Mouse (Mus musculus) heart, adult 11 months (tissue): ENCODE results near the gene Wfikkn1.

Experiments used
- DNase-seq: peaks from one replicate; pipeline ENCODE4 v3.0.0; 2022

The Wfikkn1 gene

DNA sequence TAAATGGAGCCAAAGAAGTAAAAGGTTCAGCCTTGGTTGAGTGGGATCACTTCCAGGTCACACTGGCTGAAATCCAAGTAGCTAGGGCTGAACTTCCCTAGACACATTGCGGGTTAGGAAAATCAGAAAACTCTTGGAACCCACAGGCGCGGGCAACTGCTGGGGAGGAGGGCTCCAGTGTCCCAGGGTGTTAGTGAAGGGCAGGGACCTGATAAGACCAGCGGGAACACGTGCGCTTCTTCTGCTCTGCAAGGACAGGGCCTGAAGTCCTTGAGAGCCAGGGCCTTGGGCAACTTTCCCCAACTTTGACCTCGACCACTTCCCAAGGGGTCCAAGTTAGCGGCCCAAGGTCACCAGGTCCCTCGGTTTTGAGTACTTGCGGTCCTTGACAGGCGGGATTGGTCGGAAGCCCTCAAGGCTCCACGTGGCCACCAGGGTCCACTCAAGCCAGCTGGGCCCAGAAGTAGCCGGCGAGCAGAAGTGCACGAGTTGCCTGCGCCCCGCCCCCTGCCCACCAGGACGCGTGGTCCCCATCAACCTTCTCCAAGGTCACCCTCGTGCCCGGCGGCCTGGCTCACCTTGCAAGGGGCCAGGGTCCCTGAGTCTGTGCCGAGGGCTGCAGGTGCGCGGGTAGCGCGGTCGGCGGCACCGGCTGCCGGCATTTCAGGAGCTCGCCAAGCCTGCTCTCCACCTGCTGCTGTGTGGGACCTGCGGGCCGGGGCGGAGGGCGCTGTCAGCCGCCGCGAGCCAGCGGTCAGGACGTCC, 12.6 kb downstream of the Wfikkn1 start:
- peak; percentile 98 for DNase-seq

DNA sequence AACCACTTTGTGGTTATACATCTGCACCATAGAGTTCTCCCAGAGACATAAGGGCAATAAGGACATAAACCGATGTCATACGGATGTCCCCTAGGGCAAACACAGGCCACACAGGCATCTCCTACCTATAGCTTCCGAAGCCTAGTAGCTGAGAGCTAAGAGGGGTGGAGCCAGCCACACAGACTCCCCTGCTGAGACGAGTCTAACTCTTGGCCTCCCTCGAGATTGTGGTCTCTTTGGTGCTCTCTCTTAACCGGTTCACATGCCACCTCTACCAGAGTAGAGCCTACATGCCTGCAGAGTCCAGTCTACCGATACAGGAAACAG, 13.2 kb downstream of the Wfikkn1 start:
- DNase-seq, result no peak

GRCm38 (mm10) chr17:25866172-25866571, 14.5 kb downstream of the Wfikkn1 start:
- DNase-seq, result peak; percentile 96

DNA sequence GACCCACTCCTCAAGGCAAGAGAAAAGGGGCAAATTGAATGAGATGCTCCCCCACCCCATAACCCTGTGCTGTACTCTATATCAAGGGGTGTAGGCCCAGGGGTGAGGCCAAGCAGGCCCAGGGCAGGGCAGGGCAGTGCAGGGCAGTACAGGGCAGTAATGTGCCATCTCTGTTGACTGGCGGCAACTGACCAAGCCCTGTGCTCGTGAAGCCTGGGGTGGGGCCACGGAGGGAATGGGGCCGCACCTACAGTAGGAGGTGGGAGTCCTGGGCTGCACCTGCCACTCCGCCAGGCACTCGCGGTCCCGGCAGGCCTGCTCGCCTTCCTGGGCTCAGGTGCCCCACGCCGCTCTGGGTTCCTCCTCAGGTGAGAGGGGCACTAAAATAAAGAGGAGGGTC, 15.4 kb downstream of the Wfikkn1 start:
- no peak for DNase-seq

GRCm38 (mm10) chr17:25864311-25864710, 16.3 kb downstream of the Wfikkn1 start:
- DNase-seq, result no peak

DNA sequence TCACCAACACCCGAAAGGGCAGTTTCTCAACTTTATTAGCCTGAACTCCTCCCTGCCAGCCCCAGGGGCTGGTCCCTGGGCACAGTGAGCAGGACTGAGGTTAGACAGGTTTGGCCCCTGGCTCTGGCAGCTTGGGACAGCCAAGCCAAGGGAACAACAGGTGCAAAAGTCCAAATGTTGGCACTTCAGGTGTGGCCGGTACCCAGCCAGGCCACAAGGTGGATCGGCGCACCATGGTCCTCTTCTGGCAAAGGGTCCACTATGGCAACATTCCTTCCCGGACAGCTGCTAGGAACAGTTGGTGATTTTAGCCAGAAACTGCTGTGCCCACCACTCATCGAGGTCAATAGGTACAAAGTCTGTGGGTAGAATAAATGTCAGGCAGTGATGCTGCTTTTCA, 17.0 kb downstream of the Wfikkn1 start:
- DNase-seq, result no peak

DNA sequence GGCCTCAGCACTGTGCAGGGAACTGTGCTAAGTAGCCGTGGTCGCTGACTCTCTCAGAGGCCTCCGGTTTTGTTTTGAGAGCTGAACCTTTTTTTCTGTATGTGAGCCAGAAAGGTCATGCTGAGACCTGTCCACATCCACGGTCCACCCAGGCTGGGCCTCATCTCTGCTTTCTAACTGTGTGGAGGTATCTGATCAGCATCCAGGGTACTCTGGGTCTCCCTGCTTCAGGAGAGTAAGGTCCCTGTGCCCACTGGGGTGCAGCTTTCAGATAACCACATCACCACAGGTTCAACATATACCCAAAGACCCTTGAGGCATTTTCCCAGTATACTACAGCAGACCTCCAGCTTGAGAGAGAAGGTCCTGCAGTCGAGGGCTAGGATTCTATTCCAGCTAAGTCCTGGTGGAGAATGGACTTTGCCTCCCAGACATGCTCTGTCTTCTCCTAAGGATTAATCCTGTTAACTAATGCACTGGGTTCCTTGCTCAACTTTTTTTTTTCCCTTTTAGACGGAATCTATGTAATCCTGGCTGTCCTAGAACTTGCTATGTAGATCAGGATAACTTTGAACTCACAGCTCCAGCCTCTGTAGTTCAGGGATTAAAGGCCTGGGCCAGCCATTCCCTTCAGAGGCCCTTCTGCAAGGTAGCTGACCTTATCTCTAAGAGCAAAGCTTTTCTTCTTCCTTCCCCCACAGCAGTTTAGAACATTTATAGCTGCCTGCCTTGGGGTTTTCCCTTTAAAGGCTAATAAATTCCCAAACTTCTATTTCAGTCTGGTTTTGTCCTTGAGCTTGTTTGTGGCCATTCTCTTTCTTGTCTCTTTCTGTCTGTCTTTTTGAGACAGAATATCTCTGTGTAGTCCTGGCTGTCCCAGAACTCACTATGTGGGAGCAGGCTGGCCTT, 18.7 kb downstream of the Wfikkn1 start:
- DNase-seq, result no peak

GRCm38 (mm10) chr17:25860832-25861703, 19.6 kb downstream of the Wfikkn1 start, which contains the start of gene Wdr90:
Gene Wdr90, minus strand, starts transcription at chr17:25861501.
- peak; percentile 99 for DNase-seq

DNA sequence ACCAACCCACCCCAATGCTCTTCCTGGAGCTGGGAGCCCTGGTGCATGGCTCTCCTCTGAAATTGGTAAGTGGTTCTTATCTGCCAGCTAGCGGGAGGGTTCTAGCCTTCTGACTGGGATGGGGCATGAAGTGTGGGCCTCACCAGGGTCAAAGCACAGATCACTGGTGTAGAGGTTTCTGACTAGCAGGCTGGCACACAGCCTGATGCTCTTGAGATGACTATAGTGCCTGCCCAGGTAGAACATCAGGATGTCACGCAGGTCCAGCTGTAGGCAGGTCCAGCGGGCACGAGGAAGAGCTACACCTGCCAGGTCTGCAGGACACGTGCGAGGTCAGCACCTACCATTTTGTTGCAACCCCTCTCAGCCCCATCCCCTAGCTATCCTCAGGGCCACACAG, 20.4 kb downstream of the Wfikkn1 start:
- no peak for DNase-seq

DNA sequence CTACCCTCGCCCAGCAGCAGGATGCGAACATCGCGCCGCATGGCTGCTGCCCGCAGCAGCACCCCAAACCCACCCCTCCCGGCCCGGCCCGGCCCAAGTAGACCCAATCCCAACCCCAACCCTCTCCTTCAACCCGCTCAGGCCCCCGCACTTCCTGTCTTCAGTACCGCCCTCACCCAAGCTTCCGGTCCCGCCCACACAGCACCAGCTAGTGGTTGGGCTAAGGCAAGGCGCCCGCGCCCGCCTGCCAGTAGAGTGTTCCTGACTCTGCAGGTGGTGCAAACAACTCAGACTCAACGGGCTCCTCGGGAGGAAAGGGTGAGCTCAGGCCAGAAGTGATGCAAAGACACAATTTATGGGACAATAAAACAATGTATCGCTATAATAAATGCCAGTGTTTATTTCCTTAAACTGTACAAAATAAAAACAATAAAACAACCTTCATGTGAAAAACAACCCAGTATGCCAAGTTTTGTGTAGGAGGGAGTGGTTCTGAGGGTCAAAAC, 36.2 kb downstream of the Wfikkn1 start, which contains the start of gene Rhot2:
Gene Rhot2, minus strand, starts transcription at position 456 of the 506 bp plus-strand sequence.
- peak; percentile 100 for DNase-seq

DNA sequence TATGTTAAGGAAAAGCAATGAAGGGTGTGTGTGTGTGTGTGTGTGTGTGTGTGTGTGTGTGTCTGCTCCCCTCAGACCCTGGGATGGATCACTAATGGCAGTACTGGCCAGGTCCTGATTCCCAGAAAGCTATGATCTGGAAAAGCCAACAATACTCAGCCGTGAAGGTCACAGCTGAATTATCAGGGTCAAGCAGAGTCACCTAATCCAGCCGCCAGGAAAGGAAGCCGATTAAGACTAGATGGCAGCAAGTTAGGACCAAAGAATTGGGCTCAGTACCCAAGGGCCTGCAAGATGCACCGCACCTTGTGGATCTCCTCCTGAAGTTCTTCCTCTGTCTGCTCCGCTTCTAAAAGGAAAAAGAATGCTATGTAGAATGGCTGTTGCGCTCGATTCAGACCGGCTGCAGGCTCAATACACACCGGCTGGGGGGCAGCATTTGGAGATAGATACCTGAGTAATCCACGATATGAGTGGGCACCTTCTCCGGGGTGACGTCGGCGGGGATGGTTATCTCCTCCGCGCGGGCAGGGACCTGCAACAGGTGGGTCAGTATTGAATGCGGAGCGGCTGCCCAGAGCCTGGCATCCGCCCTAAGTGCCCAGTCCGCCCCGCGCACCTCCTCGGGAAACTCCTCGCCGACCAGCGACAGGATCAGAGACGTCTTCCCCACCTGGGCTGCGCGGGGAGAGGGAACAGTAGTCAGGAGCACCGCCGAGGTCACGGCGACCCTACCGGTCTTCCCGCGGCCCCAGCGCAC, 36.8 kb downstream of the Wfikkn1 start:
- no peak for DNase-seq

- no peak for DNase-seq
Observed at GRCm38 (mm10) chr17:25843122-25843521, 37.5 kb downstream of the Wfikkn1 start.

DNA sequence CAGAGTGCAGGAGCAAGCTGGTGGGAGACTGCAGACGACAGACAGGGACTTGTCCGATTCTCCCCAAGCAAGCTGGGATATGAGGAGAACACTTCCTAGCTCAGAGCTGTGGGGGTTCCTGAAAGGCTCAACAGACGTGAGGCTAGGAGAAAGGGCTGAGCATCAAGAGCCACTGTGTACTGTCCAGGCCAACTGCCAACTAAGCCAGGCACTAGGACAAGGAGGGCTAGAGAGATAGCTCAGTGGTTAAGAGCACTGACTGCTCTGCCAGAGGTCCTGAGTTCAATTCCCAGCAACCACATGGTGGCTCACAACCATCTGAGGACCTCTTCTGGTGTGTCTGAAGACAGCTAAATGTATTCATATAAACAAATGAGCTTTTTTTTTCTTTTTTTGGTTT, 38.1 kb downstream of the Wfikkn1 start:
- no peak for DNase-seq

DNA sequence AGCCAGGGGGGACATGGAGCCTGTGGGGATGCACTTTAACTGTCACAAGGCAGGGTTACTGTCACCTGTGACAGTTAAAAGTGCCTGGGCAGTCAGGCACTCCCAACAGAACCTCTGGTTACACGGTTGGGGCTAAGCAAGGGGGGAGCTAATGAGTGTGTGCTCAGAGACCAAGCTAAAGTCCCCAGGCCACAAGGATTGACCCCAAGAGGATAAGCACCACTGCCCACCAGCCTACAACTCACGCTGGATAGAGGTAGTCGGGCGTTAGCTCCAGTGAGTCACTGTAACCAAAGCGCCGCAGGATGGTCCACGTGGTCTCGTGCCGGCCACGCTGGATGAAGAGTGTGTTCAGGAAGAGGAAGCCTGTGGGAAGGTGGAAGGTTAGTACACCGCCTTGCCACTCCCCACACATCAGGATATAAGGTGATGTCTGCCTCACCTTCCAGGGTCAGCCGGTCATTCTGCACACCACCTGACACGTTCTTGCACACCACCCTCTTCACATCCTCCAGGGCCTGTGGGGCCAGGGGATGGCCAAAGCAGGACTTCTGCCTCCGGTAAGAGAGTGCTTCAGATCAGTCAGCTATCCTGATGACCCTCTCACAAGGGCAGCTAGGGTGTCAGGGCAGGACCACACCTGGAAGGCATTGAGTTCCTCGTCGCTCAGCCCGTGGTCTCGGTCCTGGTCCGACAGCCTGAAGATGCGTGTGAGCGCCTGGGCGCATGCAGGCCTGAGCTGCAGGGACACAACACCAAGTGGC, 39.4 kb downstream of the Wfikkn1 start, which contains the start of gene Gm20683:
Gene Gm20683, minus strand, starts transcription at position 647 of the 764 bp plus-strand sequence.
- peak; percentile 91 for DNase-seq

- DNase-seq, result peak; percentile 90
Observed at GRCm38 (mm10) chr17:25840519-25840918, 40.1 kb downstream of the Wfikkn1 start.

DNA sequence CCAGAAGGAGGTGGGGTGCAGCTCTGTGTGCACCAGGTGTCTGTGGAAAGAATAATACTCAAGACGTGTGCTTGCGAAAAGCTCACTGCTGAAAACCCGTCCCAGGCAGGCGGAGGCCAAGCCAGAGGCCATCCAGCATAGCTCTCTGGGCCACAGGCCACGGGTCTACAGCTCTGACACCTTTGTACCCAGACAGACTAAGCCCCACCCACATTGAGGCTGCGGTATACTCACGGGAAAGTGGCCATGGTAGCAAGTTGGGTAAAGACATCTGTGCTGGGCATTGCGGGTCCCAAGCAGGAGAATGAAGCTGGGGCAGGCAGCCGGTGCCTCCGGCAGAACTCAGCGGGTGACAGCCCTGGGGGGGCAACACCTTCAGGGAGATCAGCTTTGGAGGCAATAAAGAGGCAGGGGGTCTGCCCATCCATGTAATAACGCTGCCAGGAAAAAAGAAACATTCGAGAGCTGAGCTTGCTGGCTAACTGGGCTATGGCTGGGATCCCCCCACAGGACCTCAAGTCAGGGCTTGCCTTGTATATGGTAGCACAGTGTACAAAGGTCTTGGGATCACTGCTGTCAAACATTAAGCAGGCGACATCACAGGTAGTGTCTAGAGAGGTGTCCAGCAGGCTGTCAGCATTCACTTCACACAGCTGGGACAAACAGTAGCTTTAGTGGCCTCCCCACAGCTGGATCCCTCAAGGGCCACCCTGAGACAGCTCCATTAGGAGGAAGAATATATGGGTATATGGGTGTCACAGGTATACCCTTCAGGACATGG, 41.0 kb downstream of the Wfikkn1 start:
- peak; percentile 92 for DNase-seq

DNA sequence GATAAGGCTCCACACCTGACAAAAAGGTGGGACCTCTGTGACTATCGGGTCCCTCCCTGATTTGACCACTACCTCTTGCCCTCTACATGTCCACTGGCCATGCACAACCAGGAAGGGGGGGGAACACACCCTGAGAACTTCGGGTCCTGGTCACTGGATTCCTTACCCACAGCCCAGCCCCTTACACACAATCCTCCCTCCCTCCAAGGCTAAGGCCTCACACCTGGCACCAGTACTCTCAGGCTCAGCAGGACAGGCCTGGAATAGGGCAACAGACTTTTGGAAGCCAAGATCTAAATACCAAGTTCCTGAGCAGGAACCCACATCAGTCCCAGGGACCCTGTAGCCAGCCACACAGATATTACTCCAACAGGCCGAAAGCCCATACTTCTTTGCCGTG, 41.8 kb downstream of the Wfikkn1 start:
- peak; percentile 86 for DNase-seq

DNA sequence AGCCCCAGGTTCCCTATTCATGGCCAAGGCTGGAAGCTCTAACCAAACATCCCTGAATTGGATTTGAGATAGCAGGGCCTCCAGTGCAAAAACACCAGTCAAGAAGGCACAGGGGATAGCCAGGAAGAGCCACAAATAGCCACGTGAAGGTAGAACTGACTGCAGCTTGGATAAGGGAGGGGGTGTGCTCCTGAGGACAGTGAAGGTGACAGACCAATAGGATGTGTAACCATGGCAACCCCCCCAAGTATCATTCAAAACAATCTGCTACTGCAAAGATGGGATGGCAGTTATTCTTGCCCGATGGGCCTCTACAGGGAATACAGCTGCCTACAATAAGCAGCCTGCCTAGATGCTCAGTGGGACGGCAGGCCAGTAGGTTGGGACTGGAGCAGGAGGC, 43.1 kb downstream of the Wfikkn1 start:
- DNase-seq, result peak; percentile 89

DNA sequence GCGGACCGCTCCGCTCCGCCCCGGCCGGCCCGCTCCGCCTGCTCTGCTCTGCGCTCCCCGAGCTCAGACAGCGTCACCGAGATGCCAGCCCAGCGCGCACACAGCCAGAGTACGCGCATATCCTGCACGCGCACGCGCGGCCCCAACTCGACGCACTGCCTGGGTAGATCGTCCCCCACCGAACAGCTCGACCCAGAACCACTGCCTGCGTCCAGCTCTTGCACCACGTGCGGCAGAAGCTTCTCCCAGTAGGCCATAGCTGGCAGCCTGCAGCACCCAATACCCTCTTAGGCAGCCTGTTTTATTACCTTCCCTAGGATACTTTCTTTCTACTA, 43.6 kb downstream of the Wfikkn1 start, which contains the start of gene Rhbdl1:
Gene Rhbdl1, minus strand, starts transcription at position 220 of the 335 bp plus-strand sequence.
- peak; percentile 98 for DNase-seq

- DNase-seq, result peak; percentile 95
Observed at GRCm38 (mm10) chr17:25836397-25837075, 44.1 kb downstream of the Wfikkn1 start.
